Mouse (Mus musculus): Measurements from ENCODE around the gene Cdkn2aipnl.

Gene Cdkn2aipnl

DNA sequence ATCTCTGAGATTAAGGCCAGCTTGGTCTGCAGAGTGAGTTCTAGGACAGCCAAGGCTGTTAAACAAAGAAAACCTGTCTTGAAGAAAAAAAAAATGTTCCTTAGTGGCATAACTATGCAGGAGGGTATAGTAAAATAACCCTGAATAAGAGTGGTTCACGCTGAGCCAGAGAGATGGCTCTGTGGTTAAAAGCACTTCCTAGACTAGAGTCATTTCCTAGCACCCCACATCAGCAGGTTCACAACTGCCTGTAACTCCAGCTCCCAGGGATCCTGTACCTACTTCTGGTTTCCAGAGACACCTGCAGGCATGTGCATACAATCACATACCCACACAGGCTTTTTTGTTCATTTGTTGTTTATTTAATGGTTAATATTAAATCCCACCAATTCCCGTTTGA, 38.1 kb downstream of the Cdkn2aipnl start:
- no peak for DNase-seq (ENCODE audit: low read depth)

DNA sequence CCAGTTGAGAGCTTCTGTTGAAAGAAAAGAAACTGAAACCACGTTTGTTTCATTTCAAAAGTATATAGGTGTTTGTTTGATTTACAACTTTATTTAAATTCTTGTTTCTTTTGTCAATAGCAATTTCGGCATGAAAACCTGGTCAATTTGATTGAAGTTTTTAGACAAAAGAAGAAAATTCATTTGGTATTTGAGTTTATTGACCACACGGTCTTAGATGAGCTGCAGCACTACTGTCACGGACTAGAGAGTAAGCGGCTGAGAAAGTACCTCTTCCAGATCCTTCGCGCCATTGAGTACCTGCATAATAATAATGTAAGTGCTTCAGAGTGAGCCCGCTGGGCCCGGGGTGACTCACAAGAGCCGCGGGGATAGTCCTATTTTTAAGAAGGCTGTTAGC, 43.5 kb downstream of the Cdkn2aipnl start:
- DNase-seq (ENCODE audit: low read depth) = no peak

DNA sequence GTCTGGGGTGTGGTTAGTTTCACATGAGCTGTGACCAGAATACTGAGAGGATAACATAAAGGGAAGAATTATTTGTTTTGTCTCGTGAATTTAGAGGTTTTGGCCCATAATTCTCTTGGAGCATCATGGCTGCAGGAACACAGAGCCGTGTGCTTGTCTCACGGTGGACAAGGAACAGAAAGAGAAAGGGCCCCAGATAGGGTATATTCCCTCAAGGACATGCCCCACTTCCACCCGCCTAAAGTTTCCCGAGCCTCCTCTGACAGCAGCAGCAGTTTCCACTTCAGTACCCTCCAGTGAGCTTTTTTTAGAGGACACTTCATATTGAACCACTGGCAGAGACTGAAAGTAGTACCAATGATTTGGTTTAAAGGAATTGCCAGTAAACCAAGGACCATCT, 44.1 kb downstream of the Cdkn2aipnl start:
- DNase-seq (ENCODE audit: low read depth) = no peak

DNA sequence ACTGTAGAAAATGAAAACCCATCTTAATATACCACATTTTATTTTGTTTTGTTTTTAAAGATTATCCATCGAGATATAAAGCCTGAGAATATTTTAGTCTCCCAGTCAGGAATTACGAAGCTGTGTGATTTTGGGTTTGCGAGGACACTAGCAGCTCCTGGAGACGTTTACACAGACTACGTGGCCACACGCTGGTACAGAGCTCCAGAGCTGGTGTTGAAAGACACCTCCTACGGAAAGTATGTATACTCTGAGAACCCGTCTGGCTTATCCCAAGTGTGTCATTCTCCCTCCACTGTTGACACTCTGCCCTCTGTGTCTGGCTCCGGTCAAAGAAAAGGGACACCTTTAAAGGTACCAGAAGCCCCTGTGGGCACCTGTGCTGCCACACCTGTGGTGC, 50.8 kb downstream of the Cdkn2aipnl start:
- no peak for DNase-seq (ENCODE audit: low read depth)
